Mouse (Mus musculus) limb, embryonic 15.5 days (tissue): ENCODE data around the gene Sh3bp5. TPM values are rescaled to one million over a fixed set of nuclear protein-coding genes. Genes with fewer than 3 reads are reported as not detected.

Experiments
- ATAC-seq: fragments of 200-750 bp; cut with Nextera tagmentation; 2 replicates; pipeline ENCODE4 v1.8.0; 2017; ENCODE audit warnings: low read depth, moderate TSS enrichment; ENCODE audit not compliant: insufficient number of reproducible peaks, low FRiP score, low TSS enrichment
- H3K27ac ChIP-seq: fragments of 300-500 bp; sonication (generic); 2 replicates; pipeline ENCODE4 v1.5.1; 2015; ENCODE audit warnings: moderate library complexity, mild to moderate bottlenecking, inconsistent platforms
- H3K27me3 ChIP-seq: fragments of 300-500 bp; sonication (generic); 2 replicates; pipeline ENCODE4 v1.6.1; 2015; ENCODE audit warnings: inconsistent platforms
- H3K36me3 ChIP-seq: fragments of 300-500 bp; sonication (generic); 2 replicates; pipeline ENCODE4 v1.6.1; 2015; ENCODE audit warnings: inconsistent platforms
- H3K4me1 ChIP-seq: fragments of 300-500 bp; sonication (generic); 2 replicates; pipeline ENCODE4 v1.6.1; 2015; ENCODE audit warnings: inconsistent platforms
- H3K4me2 ChIP-seq: fragments of 300-500 bp; sonication (generic); 2 replicates; pipeline ENCODE4 v1.6.1; 2015; ENCODE audit warnings: mild to moderate bottlenecking, inconsistent platforms
- H3K4me3 ChIP-seq: fragments of 300-500 bp; sonication (generic); 2 replicates; pipeline ENCODE4 v1.5.1; 2015; ENCODE audit warnings: mild to moderate bottlenecking, inconsistent platforms
- H3K9ac ChIP-seq: fragments of 300-500 bp; sonication (generic); 2 replicates; pipeline ENCODE4 v1.6.1; 2015; ENCODE audit warnings: inconsistent platforms
- H3K9me3 ChIP-seq: fragments of 300-500 bp; sonication (generic); 2 replicates; pipeline ENCODE4 v1.6.1; 2016; ENCODE audit warnings: inconsistent platforms
- WGBS: fragments of 180-500 bp; shearing (Covaris S2); methylation state at CpG from one replicate; pipeline ENCODE4 v1.1.7; 2015; 5-methylcytosine and 5-hydroxymethylcytosine counted together
- polyA plus RNA-seq: library from polyadenylated mRNA; unstranded; fragments of >200 nt; fragmentation: Nextera tagmentation; extraction: Ambion mirVana; gene quantifications from 2 replicates; pipeline ENCODE4 v1.2.1, GENCODE M21; 2015

The Sh3bp5 gene
- polyA plus RNA-seq, 1 experiment from 2014 or later: 34.4 TPM

GRCm38 (mm10) chr14:31326770-31327169 lies 109.1 kb downstream of the Sh3bp5 start:
- Histone ChIP-seq H3K27me3 (no peaks in the 10 kb centered on the region), H3K4me1 (peaks cover 10% of the 10 kb centered on the region), H3K4me3 (no peak overlapping the region), H3K9ac (no peak overlapping the region), H3K9me3 (no peaks in the 10 kb centered on the region), H3K27ac (no peak overlapping the region), H3K36me3 (no peaks in the 10 kb centered on the region), H3K4me2 (no peak overlapping the region)
- 65% methylated on average over 7 of the region's 7 CpGs for WGBS
- no peak for ATAC-seq

- H3K4me2 ChIP-seq: no peak overlapping the region
- no peak for ATAC-seq
- H3K9me3 ChIP-seq: no peaks in the 10 kb centered on the region
- H3K27ac ChIP-seq: no peak overlapping the region
- H3K4me1 ChIP-seq: peaks cover 10% of the 10 kb centered on the region
- H3K9ac ChIP-seq: no peak overlapping the region
- no peaks in the 10 kb centered on the region for H3K27me3 ChIP-seq
- 50% methylated on average over 5 of the region's 5 CpGs for WGBS
- H3K4me3 ChIP-seq: no peak overlapping the region
- H3K36me3 ChIP-seq: no peaks in the 10 kb centered on the region
Observed at GRCm38 (mm10) chr14:31325551-31325950, 110.3 kb downstream of the Sh3bp5 start.

- no peaks in the 10 kb centered on the region for H3K36me3 ChIP-seq
- no peak overlapping the region for H3K4me2 ChIP-seq
- H3K4me3 ChIP-seq: no peak overlapping the region
- no peak overlapping the region for H3K9ac ChIP-seq
- H3K9me3 ChIP-seq: no peaks in the 10 kb centered on the region
- no peaks in the 10 kb centered on the region for H3K27me3 ChIP-seq
- no peak for ATAC-seq
- peaks cover 10% of the 10 kb centered on the region for H3K4me1 ChIP-seq
- H3K27ac ChIP-seq: no peak overlapping the region
- WGBS: 64% methylated on average over 10 of the region's 10 CpGs
Observed at GRCm38 (mm10) chr14:31324851-31325250, 111.0 kb downstream of the Sh3bp5 start.

DNA sequence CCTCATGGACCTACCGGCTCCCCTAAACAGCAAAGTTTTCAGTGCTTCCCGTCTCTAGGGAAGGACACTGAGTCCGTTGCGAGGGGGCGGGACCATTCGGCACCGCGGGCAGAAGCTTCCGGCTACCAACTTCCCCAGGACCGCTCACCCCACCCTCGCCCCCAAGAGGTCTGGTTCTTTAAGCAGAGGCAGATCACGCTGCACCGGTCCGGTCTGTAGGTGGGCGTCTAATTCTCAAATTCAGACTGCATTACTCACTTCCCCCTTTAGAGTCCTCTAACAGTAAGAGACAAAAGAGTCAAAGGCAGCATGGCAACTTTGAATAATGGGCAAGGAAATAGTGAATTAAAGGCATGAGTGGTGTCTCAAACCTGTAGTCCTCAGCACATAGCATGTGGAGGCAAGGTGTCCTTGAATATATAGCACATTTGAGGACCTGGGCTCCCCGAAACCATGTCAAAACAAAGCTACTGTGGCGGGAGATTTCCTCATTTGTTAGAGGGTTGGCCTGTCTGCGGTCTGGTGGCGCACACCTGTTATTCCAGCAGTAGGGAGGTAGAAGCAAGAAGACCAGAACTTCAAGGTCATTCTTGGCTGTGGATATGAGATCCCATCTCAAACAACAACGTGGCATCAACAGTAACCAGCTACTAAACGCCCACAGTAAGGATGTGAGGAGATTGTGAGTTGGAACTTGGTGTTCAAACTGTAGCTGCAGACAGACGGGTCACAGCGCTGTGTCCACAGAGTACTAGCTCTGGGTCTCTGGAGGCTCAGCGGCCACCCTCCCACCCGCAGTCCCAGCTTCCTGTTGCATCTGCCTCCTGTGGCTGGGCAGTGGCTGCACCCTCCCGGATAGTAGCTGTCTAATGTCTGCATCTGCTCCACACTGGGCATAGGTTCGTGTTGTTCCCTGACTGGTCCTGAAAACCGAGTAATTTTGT lies 111.8 kb downstream of the Sh3bp5 start, which contains the start of gene Dnah1:
Gene Dnah1, minus strand, starts transcription at position 48 of the 944 bp plus-strand sequence.
- no peak; the same call in 1 of the 2 replicates for ATAC-seq
- Histone ChIP-seq H3K4me3 (peak within 1 kb of the TSS; percentile 38), H3K27me3 (no peaks in the 10 kb centered on the region), H3K9ac (peak within 1 kb of the TSS; percentile 3; the same call in 1 of the 2 replicates), H3K4me2 (peak within 1 kb of the TSS; percentile 59), H3K4me1 (peaks cover 10% of the 10 kb centered on the region), H3K9me3 (no peaks in the 10 kb centered on the region), H3K27ac (no peak within 1 kb of the TSS), H3K36me3 (no peaks in the 10 kb centered on the region)
- 32% methylated on average over 28 of the region's 28 CpGs for WGBS

GRCm38 (mm10) chr14:31323189-31323588 lies 112.7 kb downstream of the Sh3bp5 start:
- Histone ChIP-seq H3K4me3 (peak overlapping the region; percentile 38), H3K9me3 (no peaks in the 10 kb centered on the region), H3K4me1 (peaks cover 10% of the 10 kb centered on the region), H3K36me3 (no peaks in the 10 kb centered on the region), H3K27me3 (no peaks in the 10 kb centered on the region), H3K27ac (no peak overlapping the region), H3K9ac (0 out of 2 replicates have a peak overlapping the region, but pooled peaks have one; percentile 3), H3K4me2 (peak overlapping the region; percentile 59)
- 65% methylated on average over 4 of the region's 4 CpGs for WGBS
- no peak for ATAC-seq

DNA sequence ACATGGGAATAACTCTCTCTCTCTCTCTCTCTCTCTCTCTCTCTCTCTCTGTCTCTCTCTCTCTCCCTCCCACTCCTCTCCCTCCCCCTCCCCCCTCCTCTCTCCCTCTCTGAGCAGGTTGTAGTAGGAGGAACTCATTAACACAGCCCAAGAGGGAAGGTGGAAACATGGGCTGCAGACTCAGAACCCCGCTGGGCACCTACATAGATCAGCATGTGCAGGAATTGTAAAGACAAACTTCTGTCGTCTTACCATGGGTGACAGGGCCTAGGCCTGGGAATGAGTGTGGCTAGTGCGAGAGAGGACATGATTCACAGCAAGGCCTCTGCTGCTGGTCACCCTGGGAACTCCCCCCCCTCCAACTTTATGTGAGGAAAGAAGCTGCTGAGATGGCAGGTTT lies 113.7 kb downstream of the Sh3bp5 start:
- ATAC-seq: no peak
- no peaks in the 10 kb centered on the region for H3K36me3 ChIP-seq
- H3K9me3 ChIP-seq: no peaks in the 10 kb centered on the region
- no peak overlapping the region for H3K4me2 ChIP-seq
- no peak overlapping the region for H3K9ac ChIP-seq
- H3K27me3 ChIP-seq: no peaks in the 10 kb centered on the region
- peaks cover 10% of the 10 kb centered on the region for H3K4me1 ChIP-seq
- H3K27ac ChIP-seq: no peak overlapping the region
- no peak overlapping the region for H3K4me3 ChIP-seq
- 74% methylated on average over 3 of the region's 3 CpGs for WGBS

DNA sequence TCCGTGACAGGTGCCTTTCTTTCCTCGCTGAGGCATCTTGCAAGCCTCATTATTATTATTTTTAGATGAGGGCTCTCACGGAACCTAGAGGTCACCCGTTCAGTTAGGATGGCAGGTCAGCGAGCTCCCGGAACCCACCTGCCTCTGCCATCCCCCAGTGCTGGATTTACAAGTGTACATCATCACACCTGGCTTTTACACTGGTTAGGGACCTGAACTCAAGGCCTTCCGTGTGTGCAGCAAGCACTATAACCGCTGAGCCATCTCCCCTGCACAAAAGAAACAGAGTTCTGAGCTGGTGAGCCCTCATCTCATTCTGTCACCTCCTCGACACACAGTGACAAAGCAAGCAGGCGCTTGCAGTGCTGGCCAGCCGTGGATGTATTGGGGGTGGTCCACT lies 114.7 kb downstream of the Sh3bp5 start:
- Histone ChIP-seq H3K4me2 (no peak overlapping the region), H3K36me3 (no peaks in the 10 kb centered on the region), H3K27me3 (no peaks in the 10 kb centered on the region), H3K4me3 (no peak overlapping the region), H3K9ac (no peak overlapping the region), H3K9me3 (no peaks in the 10 kb centered on the region), H3K4me1 (peaks cover 10% of the 10 kb centered on the region), H3K27ac (no peak overlapping the region)
- no peak for ATAC-seq
- 90% methylated on average over 11 of the region's 11 CpGs for WGBS

DNA sequence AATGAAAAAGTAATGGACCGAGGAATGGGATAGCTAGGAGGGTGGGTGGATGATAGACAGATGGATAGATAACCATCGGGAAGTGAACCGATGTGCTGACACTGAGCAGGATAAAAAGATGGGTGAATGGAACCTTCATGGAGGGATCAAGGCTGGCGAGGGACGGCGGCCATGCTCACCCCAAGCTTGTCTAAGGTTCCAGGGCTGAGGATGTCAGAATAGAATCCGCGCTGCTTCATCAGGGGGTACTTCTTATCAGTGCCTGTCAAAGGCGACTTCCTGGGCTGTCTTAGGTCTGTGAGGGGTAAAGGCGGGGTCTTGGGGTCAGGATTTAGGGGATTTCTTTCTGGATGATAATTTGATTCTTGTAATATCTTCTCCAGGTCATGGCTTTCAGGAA lies 116.3 kb downstream of the Sh3bp5 start:
- Histone ChIP-seq H3K36me3 (no peaks in the 10 kb centered on the region), H3K9me3 (no peaks in the 10 kb centered on the region), H3K4me1 (peaks cover 10% of the 10 kb centered on the region), H3K4me2 (no peak overlapping the region), H3K27me3 (no peaks in the 10 kb centered on the region), H3K4me3 (no peak overlapping the region), H3K27ac (no peak overlapping the region), H3K9ac (no peak overlapping the region)
- WGBS: 86% methylated on average over 10 of the region's 10 CpGs
- ATAC-seq: no peak

DNA sequence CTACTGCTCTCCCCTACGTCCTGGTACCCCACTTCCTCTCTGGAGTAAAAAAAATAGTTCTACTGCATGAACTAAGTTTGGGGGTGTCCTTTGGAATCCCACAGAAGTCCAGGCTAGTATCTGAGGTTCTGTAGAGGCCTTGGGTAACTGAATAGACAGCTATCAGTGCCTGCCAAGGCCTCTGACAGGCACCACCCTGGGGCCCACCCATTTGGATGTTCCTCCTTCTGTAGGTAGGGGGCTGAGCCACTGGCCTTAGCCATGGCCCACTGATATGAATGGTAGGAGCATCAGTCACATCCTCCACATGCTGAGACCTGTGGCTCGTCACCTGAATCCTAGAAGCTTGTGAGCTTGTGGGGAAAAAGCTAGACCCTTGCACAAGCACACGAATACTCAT lies 118.1 kb downstream of the Sh3bp5 start:
- ATAC-seq: no peak
- Histone ChIP-seq H3K9ac (no peak overlapping the region), H3K36me3 (no peaks in the 10 kb centered on the region), H3K4me3 (no peak overlapping the region), H3K27me3 (no peaks in the 10 kb centered on the region), H3K27ac (no peak overlapping the region), H3K4me1 (no peaks in the 10 kb centered on the region), H3K4me2 (no peak overlapping the region), H3K9me3 (no peaks in the 10 kb centered on the region)
- WGBS: 78% methylated on average over 3 of the region's 3 CpGs

- ATAC-seq: no peak
- Histone ChIP-seq H3K27me3 (no peaks in the 10 kb centered on the region), H3K4me1 (no peaks in the 10 kb centered on the region), H3K9ac (no peak overlapping the region), H3K27ac (no peak overlapping the region), H3K36me3 (no peaks in the 10 kb centered on the region), H3K9me3 (no peaks in the 10 kb centered on the region), H3K4me3 (no peak overlapping the region), H3K4me2 (no peak overlapping the region)
- 69% methylated on average over 12 of the region's 12 CpGs for WGBS
Observed at GRCm38 (mm10) chr14:31316613-31317012, 119.3 kb downstream of the Sh3bp5 start.

GRCm38 (mm10) chr14:31313192-31313591 lies 122.7 kb downstream of the Sh3bp5 start:
- Histone ChIP-seq H3K27me3 (no peaks in the 10 kb centered on the region), H3K4me3 (no peak overlapping the region), H3K4me1 (no peaks in the 10 kb centered on the region), H3K9ac (no peak overlapping the region), H3K36me3 (no peaks in the 10 kb centered on the region), H3K4me2 (no peak overlapping the region), H3K27ac (no peak overlapping the region), H3K9me3 (no peaks in the 10 kb centered on the region)
- ATAC-seq: no peak
- 51% methylated on average over 3 of the region's 3 CpGs for WGBS
